Mouse (Mus musculus) liver, postnatal 0 days (tissue): ENCODE results near the gene Ccdc92b.

ENCODE experiments used
- CTCF ChIP-seq: sonication (generic); IDR thresholded peaks from 2 replicates; pipeline ENCODE4 v1.5.1; 2016; ENCODE audit warnings: antibody characterized with exemption, low read depth
- EP300 ChIP-seq: IDR thresholded peaks from 2 replicates; pipeline ENCODE4 v1.6.1; 2016; ENCODE audit warnings: antibody characterized with exemption, low read depth, mild to moderate bottlenecking

- TF ChIP-seq CTCF = no peak
- no peak for TF ChIP-seq EP300
These were observed 36.5 kb downstream of the Ccdc92b start for GRCm38 (mm10) chr11:74655941-74656340.
